Mouse (Mus musculus) small intestine, adult 2 months (tissue): Measurements from ENCODE around the gene Orc5.
"Not testable (repeated sequence)": the region's sequence is repeated elsewhere in the genome, so short reads cannot be mapped to it uniquely, and the experiment has no call there.

ENCODE experiments used
- CTCF ChIP-seq: fragments of 200-500 bp; IDR thresholded peaks from 2 replicates; pipeline ENCODE4 v1.5.1; 2012; ENCODE audit warnings: low read depth, mild to moderate bottlenecking, control low read depth, inconsistent platforms, low read length, moderate library complexity, mixed read lengths; ENCODE audit not compliant: insufficient replicate concordance, insufficient read length; ENCODE audit errors: extremely low read depth
- POLR2A ChIP-seq: fragments of 200-500 bp; IDR thresholded peaks from 2 replicates; pipeline ENCODE4 v1.6.1; 2012; ENCODE audit warnings: low read depth, mild to moderate bottlenecking, control low read depth, inconsistent platforms, low read length, moderate library complexity

DNA sequence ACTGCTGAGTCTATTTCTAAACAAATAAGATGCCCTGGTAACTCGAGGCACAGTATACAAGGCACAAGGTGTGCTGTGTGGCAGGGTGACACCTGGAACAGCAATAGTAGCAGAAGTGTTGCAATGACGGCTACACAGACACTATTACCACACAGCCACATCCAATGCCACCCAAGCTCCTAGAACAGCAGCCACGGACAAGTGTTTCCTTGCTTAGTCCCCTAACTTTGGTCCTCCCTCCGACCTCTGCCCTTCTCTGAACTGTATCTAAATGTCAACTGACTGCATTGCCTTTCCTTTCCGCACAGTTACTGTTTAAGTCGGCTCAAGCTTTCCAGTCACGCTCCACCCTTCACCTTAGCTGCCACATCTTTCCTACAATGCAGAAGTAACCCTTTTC lies 36.0 kb downstream of the Orc5 start:
- not testable (repeated sequence) for TF ChIP-seq CTCF, POLR2A
